Mouse (Mus musculus) liver, postnatal 0 days (tissue): Measurements from ENCODE around the gene Ifi27l2a. TPM values are rescaled to one million over a fixed set of nuclear protein-coding genes. Genes with fewer than 3 reads are reported as not detected.
"Not testable (repeated sequence)": the region's sequence is repeated elsewhere in the genome, so short reads cannot be mapped to it uniquely, and the experiment has no call there.

Source experiments
- ATAC-seq: fragments of 200-750 bp; cut with Nextera tagmentation; 2 replicates; pipeline ENCODE4 v1.8.0; 2017; ENCODE audit warnings: mild to moderate bottlenecking, moderate library complexity
- DNase-seq: peaks from one replicate; pipeline ENCODE4 v3.0.0-alpha.2; 2016
- H3K27ac ChIP-seq: fragments of 300-500 bp; sonication (generic); 2 replicates; pipeline ENCODE4 v1.5.1; 2014; ENCODE audit warnings: antibody characterized with exemption, moderate library complexity, mild to moderate bottlenecking, low read depth
- H3K27me3 ChIP-seq: fragments of 300-500 bp; sonication (generic); 2 replicates; pipeline ENCODE4 v1.6.1; 2014; ENCODE audit warnings: low read length, control low read depth, mixed read lengths; ENCODE audit not compliant: insufficient read depth
- H3K36me3 ChIP-seq: fragments of 300-500 bp; sonication (generic); replicated peaks from 2 replicates; pipeline ENCODE4 v1.6.1; 2014; ENCODE audit warnings: mild to moderate bottlenecking, control low read depth, low read length, moderate library complexity, mixed read lengths; ENCODE audit not compliant: insufficient read depth
- H3K4me1 ChIP-seq: fragments of 300-500 bp; sonication (generic); 2 replicates; pipeline ENCODE4 v1.6.1; 2014; ENCODE audit warnings: antibody characterized with exemption, mild to moderate bottlenecking, control low read depth; ENCODE audit not compliant: insufficient read depth
- H3K4me2 ChIP-seq: fragments of 300-500 bp; sonication (generic); 2 replicates; pipeline ENCODE4 v1.6.1; 2014; ENCODE audit warnings: low read depth, mild to moderate bottlenecking, low read length, moderate library complexity, mixed read lengths
- H3K4me3 ChIP-seq: fragments of 300-500 bp; sonication (generic); 2 replicates; pipeline ENCODE4 v1.5.1; 2014; ENCODE audit warnings: low read depth, low read length
- H3K9ac ChIP-seq: fragments of 300-500 bp; sonication (generic); replicated peaks from 2 replicates; pipeline ENCODE4 v1.6.1; 2014; ENCODE audit warnings: mild to moderate bottlenecking, moderate library complexity
- H3K9me3 ChIP-seq: fragments of 300-500 bp; sonication (generic); 2 replicates; pipeline ENCODE4 v1.6.1; 2016; ENCODE audit warnings: mild to moderate bottlenecking, control low read depth, low read length, mixed read lengths
- CTCF ChIP-seq: sonication (generic); IDR thresholded peaks from 2 replicates; pipeline ENCODE4 v1.5.1; 2016; ENCODE audit warnings: antibody characterized with exemption, low read depth
- EP300 ChIP-seq: IDR thresholded peaks from 2 replicates; pipeline ENCODE4 v1.6.1; 2016; ENCODE audit warnings: antibody characterized with exemption, low read depth, mild to moderate bottlenecking
- WGBS: fragments of 180-500 bp; shearing (Covaris S2); extraction: QIAGEN DNeasy Blood & Tissue Kit; methylation state at CpG from one replicate; pipeline ENCODE4 v1.1.7; 2014; ENCODE audit not compliant: insufficient replicate concordance; 5-methylcytosine and 5-hydroxymethylcytosine counted together
- polyA plus RNA-seq: library from polyadenylated mRNA; unstranded; fragments of >200 nt; fragmentation: Nextera tagmentation; extraction: Ambion mirVana; gene quantifications from 2 replicates; pipeline ENCODE4 v1.2.1, GENCODE M21; 2015

The Ifi27l2a gene
- polyA plus RNA-seq, 1 experiment from 2014 or later = 49.7 TPM

DNA sequence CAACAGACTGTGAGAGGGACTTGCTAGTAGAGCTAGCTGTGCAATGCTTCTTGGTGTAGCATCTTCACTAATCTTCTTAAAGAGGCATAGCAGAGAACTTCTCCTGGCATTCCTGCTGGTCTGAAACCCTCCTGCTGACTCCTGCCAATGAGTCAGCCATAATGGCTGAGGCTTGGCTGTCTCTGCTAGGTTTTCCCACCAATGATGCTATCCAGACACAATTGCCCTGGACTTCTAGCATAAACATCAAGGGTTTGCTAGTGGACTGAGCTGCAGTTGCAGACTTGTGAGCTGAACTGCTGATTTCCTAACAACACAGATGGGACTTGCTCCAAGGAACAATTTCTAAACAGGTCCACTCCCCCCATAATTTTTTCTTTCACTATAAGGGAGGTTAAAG, 9.9 kb upstream of the Ifi27l2a start:
- no peak overlapping the region for H3K27ac ChIP-seq
- ATAC-seq (no peak), DNase-seq (no peak)
- H3K36me3 ChIP-seq = no peaks in the 10 kb centered on the region
- TF ChIP-seq EP300 (no peak), CTCF (no peak)
- H3K9me3 ChIP-seq = no peaks in the 10 kb centered on the region
- no peak overlapping the region for H3K4me3 ChIP-seq
- no peaks in the 10 kb centered on the region for H3K27me3 ChIP-seq
- no peaks in the 10 kb centered on the region for H3K4me1 ChIP-seq
- H3K4me2 ChIP-seq = no peak overlapping the region
- H3K9ac ChIP-seq = no peak overlapping the region

DNA sequence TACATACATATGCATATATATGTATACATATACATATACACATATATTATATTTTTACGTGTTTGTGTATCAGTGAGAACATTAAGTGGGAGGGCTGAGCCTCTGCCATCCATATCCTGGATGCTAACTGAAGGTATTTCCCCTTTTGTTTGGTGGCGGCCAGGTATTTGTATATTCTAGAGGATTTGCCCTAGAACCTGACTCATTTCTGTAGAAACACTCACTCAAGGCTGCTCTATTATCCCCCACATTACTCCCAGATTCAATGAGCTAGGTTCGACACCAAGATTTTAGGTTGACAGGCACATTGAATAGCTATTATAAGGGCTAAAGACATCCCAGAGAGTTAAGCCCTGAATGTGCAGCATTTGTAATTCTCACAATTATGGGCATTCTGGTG, 1.6 kb upstream of the Ifi27l2a start:
- no peak overlapping the region for H3K9ac ChIP-seq
- no peaks in the 10 kb centered on the region for H3K27me3 ChIP-seq
- WGBS = 67% methylated on average over 3 of the region's 3 CpGs
- H3K9me3 ChIP-seq = no peaks in the 10 kb centered on the region
- DNase-seq = no peak
- no peak overlapping the region for H3K4me2 ChIP-seq
- ATAC-seq = no peak
- no peak overlapping the region for H3K4me3 ChIP-seq
- no peaks in the 10 kb centered on the region for H3K4me1 ChIP-seq
- no peak overlapping the region for H3K27ac ChIP-seq
- 0 out of 2 replicates have a peak, but pooled peaks cover under 1% of the 10 kb centered on the region for H3K36me3 ChIP-seq
- TF ChIP-seq CTCF = no peak

- not testable (repeated sequence) for ATAC-seq, H3K9ac ChIP-seq, H3K27me3 ChIP-seq, H3K9me3 ChIP-seq, H3K4me2 ChIP-seq, H3K4me3 ChIP-seq, H3K36me3 ChIP-seq, H3K27ac ChIP-seq, H3K4me1 ChIP-seq, DNase-seq
- WGBS = 34% methylated on average over 6 of the region's 7 CpGs
Observed at GRCm38 (mm10) chr12:103444261-103444660, 781 bp upstream of the Ifi27l2a start.

GRCm38 (mm10) chr12:103437601-103438000, 5.9 kb downstream of the Ifi27l2a start:
- 78% methylated on average over 1 of the region's 1 CpGs for WGBS
- Histone ChIP-seq H3K36me3 (peaks cover 9% of the 10 kb centered on the region; the same call in 1 of the 2 replicates), H3K27ac (no peak overlapping the region), H3K9me3 (no peaks in the 10 kb centered on the region), H3K4me2 (no peak overlapping the region), H3K4me3 (no peak overlapping the region), H3K27me3 (no peaks in the 10 kb centered on the region), H3K9ac (no peak overlapping the region), H3K4me1 (peaks cover 5% of the 10 kb centered on the region; the same call in 1 of the 2 replicates)
- TF ChIP-seq CTCF (no peak), EP300 (no peak)
- DNase-seq (no peak), ATAC-seq (no peak)

DNA sequence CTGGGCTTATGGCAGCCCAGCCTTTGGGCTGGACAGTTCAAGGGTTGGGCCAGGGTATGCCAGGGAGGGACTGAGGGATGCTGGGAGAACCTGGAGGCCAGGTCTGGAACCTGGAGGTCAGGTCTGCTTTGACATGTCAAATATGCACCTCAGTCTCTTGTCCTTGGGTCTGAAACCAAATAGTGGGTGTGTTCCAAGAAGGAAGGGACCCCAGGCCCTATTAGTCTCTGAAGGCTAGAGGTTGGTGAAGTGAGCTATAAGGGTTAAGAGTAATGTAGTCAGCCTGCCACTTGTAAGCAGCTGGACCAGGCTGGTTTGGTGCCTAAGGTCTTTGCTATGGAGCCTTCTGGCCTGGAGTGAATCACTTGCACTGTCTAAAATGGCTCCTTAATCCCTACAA, 8.6 kb downstream of the Ifi27l2a start:
- peak overlapping the region; percentile 78 for H3K27ac ChIP-seq
- TF ChIP-seq EP300 = no peak
- no peak for TF ChIP-seq CTCF
- H3K4me3 ChIP-seq = no peak overlapping the region
- peak overlapping the region; percentile 62 for H3K4me2 ChIP-seq
- no peak for ATAC-seq
- no peaks in the 10 kb centered on the region for H3K27me3 ChIP-seq
- H3K4me1 ChIP-seq = peaks cover 5% of the 10 kb centered on the region; the same call in 1 of the 2 replicates
- H3K9ac ChIP-seq = peak overlapping the region; percentile 28
- no peaks in the 10 kb centered on the region for H3K9me3 ChIP-seq
- no peak for DNase-seq
- peaks cover 7% of the 10 kb centered on the region; the same call in 1 of the 2 replicates for H3K36me3 ChIP-seq

DNA sequence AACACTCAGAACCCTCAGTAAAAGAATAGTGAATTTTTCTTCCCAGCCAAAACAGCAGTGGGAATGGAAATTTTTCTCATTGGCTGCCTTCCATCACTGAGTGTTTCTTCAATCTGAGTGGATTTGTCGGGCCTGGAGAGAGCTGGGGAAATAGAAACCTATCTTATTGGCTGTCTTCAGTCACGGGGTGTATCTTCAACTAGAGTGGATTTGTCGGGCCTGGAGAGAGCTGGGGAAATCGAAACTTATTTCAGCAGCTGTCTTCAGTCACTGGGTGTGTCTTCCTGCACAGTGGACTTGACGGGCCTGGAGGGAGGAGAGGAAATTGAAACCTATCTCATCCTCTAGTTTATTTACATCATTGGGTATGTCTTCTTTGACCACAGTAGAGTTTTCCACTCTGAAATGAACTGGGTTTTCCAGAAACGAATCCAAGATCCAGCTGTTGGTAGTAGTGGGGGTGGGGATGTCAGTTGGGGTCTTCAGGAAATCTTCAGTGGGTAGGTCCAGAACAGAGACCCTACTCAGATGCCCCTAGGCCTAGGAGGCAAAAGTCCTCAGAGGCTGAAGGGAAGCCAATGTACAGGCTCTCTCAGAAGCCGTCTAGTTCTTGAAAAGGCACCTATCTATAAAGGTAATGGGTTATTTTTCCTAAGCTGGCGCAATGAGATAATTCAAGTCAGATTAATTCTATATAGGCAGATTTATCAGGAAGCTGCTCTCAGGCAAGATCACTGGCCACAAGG, 9.3 kb downstream of the Ifi27l2a start, which contains the start of gene Ifi27:
TSS of gene Ifi27 (plus strand) at position 226 of the 746 bp plus-strand sequence.
- Histone ChIP-seq H3K9me3 (no peaks in the 10 kb centered on the region), H3K4me1 (peaks cover 5% of the 10 kb centered on the region; the same call in 1 of the 2 replicates), H3K4me2 (peak within 1 kb of the TSS; percentile 62), H3K27ac (peak within 1 kb of the TSS; percentile 78), H3K4me3 (peak within 1 kb of the TSS; percentile 31), H3K27me3 (no peaks in the 10 kb centered on the region), H3K9ac (peak within 1 kb of the TSS; percentile 28), H3K36me3 (0 out of 2 replicates have a peak, but pooled peaks cover 5% of the 10 kb centered on the region)
- DNase-seq (peak; percentile 58), ATAC-seq (peak; percentile 100)
- TF ChIP-seq CTCF (no peak), EP300 (no peak)
- 42% methylated on average over 8 of the region's 8 CpGs for WGBS
